Mouse (Mus musculus) c-Kit-positive CD71-negative TER-119-negative erythroid progenitor cells, embryonic 14.5 days (primary cell): ENCODE measurements at regions not wholly inside any gene's neighbourhood (a gene's known extent, or its start where the extent isn't known, plus 50 kb on each side); places are given as distances from the start of the nearest gene placed in this dataset.

Experiments
- DNase-seq: peaks from one replicate; pipeline ENCODE4 v3.0.0-alpha.2; 2013; ENCODE audit warnings: low read depth

- DNase-seq = no peak
Observed at GRCm38 (mm10) chr5:111543721-111544495, 126.7 kb downstream of the Mn1 start.

DNA sequence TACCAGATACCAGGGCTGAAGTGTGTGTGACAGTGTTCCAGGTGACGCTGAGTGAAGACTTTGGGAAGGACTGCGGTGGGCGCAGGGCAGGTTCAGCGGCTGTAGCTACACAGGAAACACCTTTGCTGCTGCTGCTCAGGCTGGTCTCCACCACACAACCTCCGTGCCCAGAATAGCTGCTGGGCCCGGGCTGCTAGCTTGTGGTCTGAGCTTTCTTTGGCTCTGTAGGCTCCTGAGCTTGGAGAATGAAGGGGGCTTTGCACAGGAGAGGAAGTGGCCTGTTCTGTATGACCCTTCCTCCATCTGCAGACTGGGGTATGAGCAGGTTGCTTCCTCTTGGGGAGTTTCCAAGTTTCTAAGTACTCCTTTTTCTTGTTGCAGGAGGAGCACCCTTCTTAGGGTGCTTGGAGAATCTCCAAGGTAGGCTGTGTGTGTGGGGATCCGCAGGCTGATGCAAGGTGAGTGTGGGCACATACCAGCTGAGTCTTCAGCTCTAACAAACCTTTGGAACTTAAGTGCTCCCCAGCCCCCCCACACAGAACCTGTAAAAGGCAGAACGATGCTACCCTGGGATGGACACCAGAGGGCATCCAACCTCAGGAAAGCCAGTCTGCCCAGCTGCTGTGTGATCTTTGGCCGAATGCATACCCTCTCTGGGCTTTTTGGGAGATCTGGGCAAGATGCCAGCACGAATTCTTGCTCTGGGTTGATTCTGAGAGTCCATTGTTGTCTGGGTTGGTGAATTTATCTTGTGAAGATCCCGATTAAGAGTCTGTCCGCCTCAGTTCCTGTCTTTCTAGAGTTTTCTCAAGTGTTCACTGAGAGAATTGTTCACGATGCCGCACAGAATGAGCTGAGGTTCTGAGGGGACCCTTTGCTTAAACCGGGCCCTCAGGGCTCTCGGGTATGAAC lies 136.6 kb downstream of the Mn1 start:
- peak; percentile 33 for DNase-seq

- no peak for DNase-seq
Observed at GRCm38 (mm10) chr5:111554551-111555311, 137.6 kb downstream of the Mn1 start.

GRCm38 (mm10) chr5:111555312-111555957 lies 138.3 kb downstream of the Mn1 start:
- no peak for DNase-seq

DNA sequence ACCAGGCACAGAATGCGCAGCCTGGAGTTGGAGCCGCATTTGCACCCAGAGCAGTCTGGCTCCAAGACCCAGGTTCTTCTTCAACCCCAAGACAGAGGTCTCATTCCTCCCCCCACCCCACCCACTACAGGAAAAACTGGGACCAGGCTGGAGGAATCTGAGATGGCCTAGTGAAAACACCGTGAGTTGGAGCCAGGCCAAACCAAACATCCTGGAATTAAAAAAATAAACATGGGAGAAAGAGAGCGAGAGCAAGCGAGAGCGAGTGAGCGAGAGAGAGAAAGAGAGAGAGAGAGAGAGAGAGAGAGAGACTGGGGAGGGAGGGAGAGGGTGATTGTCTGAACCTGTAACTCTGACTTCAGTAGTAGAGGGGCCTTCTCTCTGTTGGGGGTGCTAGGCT lies 138.8 kb downstream of the Mn1 start:
- no peak for DNase-seq

GRCm38 (mm10) chr5:111560432-111560831 lies 143.3 kb downstream of the Mn1 start:
- no peak for DNase-seq

DNA sequence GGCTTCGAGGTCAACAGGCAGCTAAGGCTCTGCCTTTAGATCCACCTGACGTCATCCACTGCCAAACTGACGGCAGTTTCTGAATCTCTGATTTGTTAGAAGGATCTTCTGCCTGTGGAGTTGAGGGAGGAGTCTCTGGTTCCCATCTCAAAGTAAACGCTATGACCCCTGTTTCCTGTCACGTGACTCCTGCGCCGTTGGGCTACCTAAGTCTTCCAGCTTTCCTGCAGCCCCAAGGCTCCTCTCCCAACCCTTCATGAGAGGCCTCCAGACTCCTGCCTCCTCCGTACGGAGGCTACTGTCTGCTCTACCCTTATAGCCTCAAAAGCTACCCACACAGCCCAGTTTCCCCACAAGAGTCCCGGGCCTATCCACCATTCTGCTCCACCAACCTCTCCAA lies 144.1 kb downstream of the Mn1 start:
- DNase-seq = no peak

DNA sequence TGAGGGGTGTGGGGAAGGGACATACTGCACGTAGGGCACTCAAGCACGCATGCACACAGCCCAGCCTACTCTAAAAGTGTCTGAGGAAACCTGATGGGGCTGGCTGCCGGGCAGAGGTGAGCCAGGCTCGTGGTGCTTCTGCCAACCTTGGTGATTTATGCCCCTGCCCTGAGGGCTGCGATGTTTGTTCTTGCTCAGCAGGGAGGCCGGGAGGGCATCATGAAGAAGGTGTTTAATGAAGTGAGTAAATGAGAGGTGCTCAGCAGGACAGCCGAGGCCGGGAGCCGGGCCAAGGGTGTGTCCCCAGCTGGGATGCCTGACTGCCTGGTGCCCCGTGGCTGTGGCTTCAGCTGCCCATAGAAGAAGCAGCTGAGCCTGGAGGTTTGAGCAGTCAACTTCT lies 153.7 kb downstream of the Mn1 start:
- no peak for DNase-seq

DNA sequence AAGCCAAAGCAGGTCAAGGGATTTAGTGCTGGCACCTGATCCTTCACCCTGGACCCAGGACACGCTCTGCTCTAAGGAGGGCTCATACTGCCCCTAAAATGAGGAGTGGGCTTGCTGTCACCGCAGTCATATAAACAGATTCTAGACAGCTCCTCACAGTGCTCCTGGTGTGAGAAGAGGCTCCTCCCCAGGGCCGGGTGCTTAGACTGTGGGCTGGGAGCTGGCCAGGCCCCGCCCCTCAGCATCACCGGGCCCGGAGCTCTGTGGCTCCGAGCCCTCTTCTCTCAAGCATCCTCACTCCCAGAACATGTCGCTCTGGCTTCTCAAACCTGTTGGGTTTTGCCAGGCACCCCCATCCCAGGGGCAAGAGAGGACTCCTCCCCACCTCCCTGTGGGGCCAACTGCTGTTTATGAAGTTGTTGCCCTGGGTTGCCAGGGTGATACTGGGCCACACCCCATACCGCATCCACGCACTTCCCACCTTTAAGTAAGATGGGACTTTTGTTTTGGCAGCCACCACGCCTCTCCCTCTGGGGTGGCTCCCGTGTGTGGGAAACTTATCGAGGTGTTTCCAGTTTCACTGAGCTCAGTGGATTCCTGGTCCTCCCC lies 156.2 kb downstream of the Mn1 start:
- DNase-seq = no peak

GRCm38 (mm10) chr5:111574219-111574840 lies 157.2 kb downstream of the Mn1 start:
- DNase-seq = no peak

- no peak for DNase-seq
Observed at GRCm38 (mm10) chr5:111575376-111575775, 158.2 kb downstream of the Mn1 start.

- no peak for DNase-seq
Observed at GRCm38 (mm10) chr5:111577441-111577840, 156.3 kb upstream of the Gm26897 start.

- no peak for DNase-seq
Observed at GRCm38 (mm10) chr5:111578088-111578487, 155.6 kb upstream of the Gm26897 start.

DNA sequence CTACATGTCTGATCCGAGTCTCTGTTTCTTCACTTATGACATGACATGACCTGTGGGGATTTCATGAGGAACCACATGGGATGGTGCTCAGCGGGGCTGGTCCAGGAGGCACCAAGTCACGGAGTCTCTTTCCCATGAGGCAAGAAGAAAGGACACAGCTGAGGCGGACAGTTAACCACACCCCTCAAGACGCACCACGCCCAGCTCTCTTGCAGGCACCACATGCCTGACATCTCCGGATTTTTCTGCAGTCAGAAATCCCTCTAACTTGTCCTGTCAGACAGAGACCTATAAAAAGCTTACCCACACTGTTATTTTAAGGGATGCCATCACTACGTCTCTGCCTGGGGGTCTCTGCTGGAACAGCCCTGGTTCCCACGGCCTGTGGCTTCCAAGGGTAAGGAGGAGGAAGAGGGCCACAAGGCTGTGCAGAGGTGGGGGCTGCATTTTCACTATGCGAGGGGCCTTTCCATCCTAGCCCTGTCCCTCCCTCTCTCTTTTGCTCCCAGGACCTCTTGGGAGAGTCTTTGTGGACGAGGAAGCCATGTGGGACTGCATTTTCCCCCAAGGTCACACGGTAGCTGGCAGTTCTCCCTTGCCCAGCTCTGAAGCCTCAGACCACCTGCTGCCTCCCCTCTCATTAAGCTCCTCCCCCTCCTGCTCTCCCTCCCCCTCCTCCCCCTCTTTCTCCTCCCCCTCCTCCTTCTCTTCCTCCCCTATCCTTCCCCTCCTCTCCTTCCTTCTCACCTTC lies 154.6 kb upstream of the Gm26897 start:
- no peak for DNase-seq

GRCm38 (mm10) chr5:111580870-111581771 lies 152.6 kb upstream of the Gm26897 start:
- DNase-seq = no peak

- no peak for DNase-seq
Observed at GRCm38 (mm10) chr5:111582004-111582403, 151.7 kb upstream of the Gm26897 start.

DNA sequence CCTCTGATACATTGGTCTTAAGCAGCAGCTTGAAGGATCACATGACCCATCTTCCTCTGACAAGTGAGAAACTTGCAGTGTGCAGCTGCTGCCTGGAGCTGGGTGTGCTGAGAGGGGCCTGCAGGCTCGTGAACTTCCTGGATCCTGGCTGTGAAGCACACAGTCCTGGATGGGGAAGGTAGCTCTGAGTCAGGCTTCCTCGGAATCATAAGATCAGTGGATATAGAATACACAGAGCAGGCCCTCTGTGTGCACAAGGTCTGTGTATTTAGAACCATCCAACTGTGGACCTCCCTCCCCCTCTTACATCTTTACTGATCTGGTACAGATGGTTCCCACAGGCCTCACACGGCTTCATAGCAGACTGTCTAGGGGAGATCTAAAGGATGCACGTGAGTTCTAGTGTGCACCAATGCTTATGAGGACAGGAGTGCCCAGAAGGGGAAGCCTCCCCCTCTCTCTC lies 143.1 kb upstream of the Gm26897 start:
- DNase-seq = no peak

- no peak for DNase-seq
Observed at GRCm38 (mm10) chr5:111592807-111593206, 140.9 kb upstream of the Gm26897 start.

DNA sequence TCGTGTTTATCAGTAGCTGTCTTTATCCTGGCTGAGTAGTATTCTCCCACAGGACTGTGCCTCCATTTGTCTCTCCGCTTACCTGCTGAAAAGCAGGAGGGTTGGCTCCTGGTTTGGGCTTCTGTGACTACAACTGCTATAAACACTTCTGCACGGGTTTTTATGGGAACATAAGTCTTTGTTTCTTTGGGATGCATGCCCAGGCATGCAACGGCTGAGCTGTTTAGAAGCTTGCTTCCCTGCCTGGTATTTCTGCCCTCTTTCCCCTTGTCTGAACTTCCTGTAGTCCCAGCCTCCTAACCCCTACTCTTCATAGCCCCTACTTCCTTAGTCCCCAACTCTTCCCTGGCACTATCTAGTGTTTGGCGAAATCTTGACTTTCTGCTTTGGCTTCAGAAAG lies 139.6 kb upstream of the Gm26897 start:
- no peak for DNase-seq
